Mouse (Mus musculus) spleen, adult 2 months (tissue): Measurements from ENCODE around the gene Sort1.

Experiments used
- CTCF ChIP-seq: fragments of 200-500 bp; IDR thresholded peaks from 2 replicates; pipeline ENCODE4 v1.5.1; 2011; ENCODE audit warnings: mild to moderate bottlenecking, inconsistent platforms; ENCODE audit not compliant: insufficient read depth, insufficient read length, insufficient replicate concordance; ENCODE audit errors: extremely low read depth
- POLR2A ChIP-seq: fragments of 200-500 bp; IDR thresholded peaks from 2 replicates; pipeline ENCODE4 v1.6.1; 2011; ENCODE audit warnings: low read depth, low read length, inconsistent platforms

GRCm38 (mm10) chr3:108322136-108322535 is 38.3 kb downstream of the Sort1 start:
- TF ChIP-seq POLR2A (no peak), CTCF (no peak)
